Mouse (Mus musculus) megakaryocyte progenitor cell, adult 5-6 weeks (primary cell): ENCODE measurements around the gene Ppp2r5c. TPM values are rescaled to one million over a fixed set of nuclear protein-coding genes. Genes with fewer than 3 reads are reported as not detected.
A peak's percentile ranks its signal among the peaks of the same experiment; 100 is the strongest.

ENCODE experiments used
- ATAC-seq: replicated peaks from 2 replicates; pipeline ENCODE4 v1.8.0; 2016; ENCODE audit warnings: mild to moderate bottlenecking, moderate TSS enrichment, inconsistent platforms; ENCODE audit not compliant: poor library complexity
- total RNA-seq, 2 experiments: library from RNA; stranded (forward) in 1 of 2; stranded (reverse) in 1 of 2; fragments of 157-497, 149-512 nt in 1 of 2; fragments of 200-1000 nt in 1 of 2; gene quantifications; 2 replicates each; pipeline versions ENCODE4 v1.2.3 to v1.2.4; 2015 to 2017

The Ppp2r5c gene
- total RNA-seq, 2 experiments from 2014 or later, result 119 to 189 TPM

GRCm38 (mm10) chr12:110438367-110438973, 8.4 kb upstream of the Ppp2r5c start:
- ATAC-seq, result peak; percentile 75

GRCm38 (mm10) chr12:110442238-110442637, 4.7 kb upstream of the Ppp2r5c start:
- ATAC-seq, result no peak

- no peak for ATAC-seq
Measured at GRCm38 (mm10) chr12:110444530-110444929, 2.4 kb upstream of the Ppp2r5c start.

- no peak for ATAC-seq
Measured at GRCm38 (mm10) chr12:110445775-110446174, 1.1 kb upstream of the Ppp2r5c start.

- peak; percentile 30 for ATAC-seq
Measured at GRCm38 (mm10) chr12:110447306-110447705, 386 bp downstream of the Ppp2r5c start.

GRCm38 (mm10) chr12:110448767-110449166, 1.8 kb downstream of the Ppp2r5c start:
- ATAC-seq, result no peak

- peak; percentile 92 for ATAC-seq
Measured at GRCm38 (mm10) chr12:110454223-110454622, 7.3 kb downstream of the Ppp2r5c start.

- ATAC-seq, result no peak
Measured at GRCm38 (mm10) chr12:110456024-110456423, 9.1 kb downstream of the Ppp2r5c start.

GRCm38 (mm10) chr12:110458667-110459066, 11.7 kb downstream of the Ppp2r5c start:
- ATAC-seq, result peak; percentile 50

GRCm38 (mm10) chr12:110460418-110461300, 13.7 kb downstream of the Ppp2r5c start:
- ATAC-seq, result peak; percentile 59

- no peak for ATAC-seq
Measured at GRCm38 (mm10) chr12:110463711-110464110, 16.8 kb downstream of the Ppp2r5c start.

- ATAC-seq, result no peak
Measured at GRCm38 (mm10) chr12:110471426-110471825, 24.5 kb downstream of the Ppp2r5c start.

- no peak for ATAC-seq
Measured at GRCm38 (mm10) chr12:110472247-110472646, 25.3 kb downstream of the Ppp2r5c start.

- no peak for ATAC-seq
Measured at GRCm38 (mm10) chr12:110474497-110474896, 27.6 kb downstream of the Ppp2r5c start.

- no peak for ATAC-seq
Measured at GRCm38 (mm10) chr12:110476561-110476960, 29.6 kb downstream of the Ppp2r5c start.

GRCm38 (mm10) chr12:110477906-110478305, 31.0 kb downstream of the Ppp2r5c start:
- no peak for ATAC-seq

GRCm38 (mm10) chr12:110478601-110479008, 31.7 kb downstream of the Ppp2r5c start:
- ATAC-seq, result no peak

- ATAC-seq, result no peak
Measured at GRCm38 (mm10) chr12:110479268-110479667, 32.3 kb downstream of the Ppp2r5c start.

- ATAC-seq, result no peak
Measured at GRCm38 (mm10) chr12:110480701-110481100, 33.8 kb downstream of the Ppp2r5c start.

GRCm38 (mm10) chr12:110483761-110484160, 36.8 kb downstream of the Ppp2r5c start:
- ATAC-seq, result no peak

- peak; percentile 45 for ATAC-seq
Measured at GRCm38 (mm10) chr12:110484824-110485584, 38.1 kb downstream of the Ppp2r5c start.
